Mouse (Mus musculus) cerebellum, adult 2 months (tissue): Measurements from ENCODE around the gene Bcor.

Source experiments
- CTCF ChIP-seq: fragments of 200-500 bp; IDR thresholded peaks from 2 replicates; pipeline ENCODE4 v1.5.1; 2011; ENCODE audit warnings: low read depth, mild to moderate bottlenecking, control low read depth, low read length, moderate library complexity, borderline replicate concordance; ENCODE audit not compliant: insufficient read depth
- POLR2A ChIP-seq: fragments of 200-500 bp; IDR thresholded peaks from 2 replicates; pipeline ENCODE4 v1.6.1; 2011; ENCODE audit warnings: low read length, control low read depth, borderline replicate concordance; ENCODE audit not compliant: insufficient read depth

- TF ChIP-seq POLR2A (no peak), CTCF (no peak)
Observed at GRCm38 (mm10) chrX:12155068-12155840, 4.9 kb downstream of the Bcor start.
